Mouse (Mus musculus): ENCODE data around the gene Iqgap2. TPM values are rescaled to one million over a fixed set of nuclear protein-coding genes. Genes with fewer than 3 reads are reported as not detected.

The Iqgap2 gene
- polyA plus RNA-seq, 1 experiment: 18.5 TPM

DNA sequence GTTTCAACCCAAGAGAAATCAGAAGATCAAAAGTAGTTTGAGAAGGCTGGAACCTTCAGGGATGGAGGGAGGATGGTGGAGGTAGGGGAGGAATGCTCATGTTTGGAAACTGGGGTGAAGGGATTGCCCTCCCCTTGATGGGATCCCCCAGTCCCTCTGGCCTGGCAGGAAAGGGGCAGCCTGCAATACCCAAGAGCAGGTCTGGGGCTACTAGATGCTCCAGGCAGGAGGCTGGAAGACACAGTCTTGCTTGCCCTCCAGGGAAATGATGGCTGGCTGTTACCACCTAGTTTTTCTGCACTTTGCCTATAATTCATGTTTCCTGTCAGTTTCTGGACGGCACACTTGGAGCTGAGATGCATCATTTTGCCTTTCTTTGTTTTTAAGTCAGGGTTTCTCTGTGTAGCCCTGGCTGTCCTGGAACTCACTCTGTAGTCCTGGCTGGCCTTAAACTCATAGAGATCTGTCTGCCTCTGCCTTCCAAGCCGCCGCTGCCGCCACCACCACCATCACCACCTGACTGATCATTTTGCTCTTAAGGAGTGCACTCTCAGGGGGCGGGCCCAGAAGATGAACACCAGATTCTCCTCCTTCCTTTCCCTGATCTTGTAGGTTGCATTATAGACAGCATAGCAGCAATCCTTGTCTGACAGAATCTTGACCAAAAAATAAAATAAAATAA lies 313.6 kb downstream of the Iqgap2 start:
- no peaks in the 10 kb centered on the region for H3K4me1 ChIP-seq (ENCODE audit: control insufficient read depth, insufficient read depth, low read length)
- no peaks in the 10 kb centered on the region for H3K27me3 ChIP-seq (ENCODE audit: control insufficient read depth, insufficient read depth, low read length, poor library complexity, severe bottlenecking)
- no peaks in the 10 kb centered on the region for H3K9me3 ChIP-seq (replicated peaks; ENCODE audit: control insufficient read depth, insufficient read depth, low read length, poor library complexity, severe bottlenecking)
- H3K27ac ChIP-seq (ENCODE audit: insufficient read depth, low read length): no peak overlapping the region
- H3K4me3 ChIP-seq (ENCODE audit: low read depth, low read length): no peak overlapping the region
- H3K36me3 ChIP-seq (ENCODE audit: control insufficient read depth, insufficient read depth, low read length, poor library complexity, severe bottlenecking): no peaks in the 10 kb centered on the region
- TF ChIP-seq EP300 (IDR thresholded peaks at IDR 0.05; ENCODE audit: insufficient read depth, low read depth, low read length): no peak
- TF ChIP-seq POLR2A (IDR thresholded peaks at IDR 0.05; ENCODE audit: insufficient read depth, low read length): no peak
- TF ChIP-seq CTCF (IDR thresholded peaks at IDR 0.05; ENCODE audit: low read depth, low read length): no peak
- H3K9ac ChIP-seq (ENCODE audit: low read depth, poor library complexity, severe bottlenecking): no peak overlapping the region

Other genes starting within 250 kb of the Iqgap2 start
- 0.26 TPM in 1 of 2 replicates, not detected in the other for gene F2rl2, start 195.1 kb downstream of the Iqgap2 start, polyA plus RNA-seq (2011; ENCODE audit: insufficient read depth, insufficient read length, low read depth, missing spikeins)
- 43.1 and 47.0 TPM in 2 replicates for gene Gm20075, start 189.5 kb upstream of the Iqgap2 start, polyA plus RNA-seq (2011; ENCODE audit: insufficient read depth, insufficient read length, low read depth, missing spikeins)
- gene Gm17190, start 190.1 kb upstream of the Iqgap2 start, polyA plus RNA-seq (2011; ENCODE audit: insufficient read depth, insufficient read length, low read depth, missing spikeins): 6.9 and 7.9 TPM in 2 replicates
- gene Sv2c, start 240.7 kb upstream of the Iqgap2 start, polyA plus RNA-seq (2011; ENCODE audit: insufficient read depth, insufficient read length, low read depth, missing spikeins): 0.19 TPM in 1 of 2 replicates, not detected in the other